Mouse (Mus musculus) megakaryocyte, adult 5-6 weeks (primary cell): ENCODE data around the gene Tmem53. TPM values are rescaled to one million over a fixed set of nuclear protein-coding genes. Genes with fewer than 3 reads are reported as not detected.

Experiments
- ATAC-seq: 2 replicates; pipeline ENCODE4 v1.8.0; 2016; ENCODE audit warnings: mild to moderate bottlenecking, inconsistent platforms; ENCODE audit not compliant: poor library complexity, severe bottlenecking
- total RNA-seq, 2 experiments: library from RNA; stranded (forward) in 1 of 2; stranded (reverse) in 1 of 2; fragments of 153-499, 151-499 nt in 1 of 2; fragments of 221-1000, 200-1000 nt in 1 of 2; gene quantifications; 2 replicates each; pipeline versions ENCODE4 v1.2.3 to v1.2.4; 2015 to 2017

The Tmem53 gene
- total RNA-seq, 2 experiments from 2014 or later, result 0.33 to 1.5 TPM

DNA sequence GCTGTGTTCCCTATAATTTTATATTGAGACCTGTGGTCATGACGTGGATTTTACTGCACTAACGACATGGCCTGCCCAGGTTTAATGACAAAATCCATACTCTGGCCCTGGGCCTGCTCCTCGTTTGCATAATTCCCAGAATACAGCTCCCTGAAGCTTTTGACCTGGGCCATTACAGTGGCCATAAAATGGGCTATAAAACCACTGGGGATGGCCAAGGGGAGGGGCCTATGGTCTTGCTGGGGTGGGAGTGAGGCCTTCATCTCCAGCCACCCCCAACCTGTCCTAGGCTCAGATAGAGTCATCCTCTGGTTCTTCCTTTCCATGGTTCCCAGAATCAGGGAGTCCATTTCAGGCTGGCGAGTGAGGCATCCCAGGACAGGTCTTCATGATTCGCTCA is 60.1 kb downstream of the Tmem53 start:
- no peak for ATAC-seq

DNA sequence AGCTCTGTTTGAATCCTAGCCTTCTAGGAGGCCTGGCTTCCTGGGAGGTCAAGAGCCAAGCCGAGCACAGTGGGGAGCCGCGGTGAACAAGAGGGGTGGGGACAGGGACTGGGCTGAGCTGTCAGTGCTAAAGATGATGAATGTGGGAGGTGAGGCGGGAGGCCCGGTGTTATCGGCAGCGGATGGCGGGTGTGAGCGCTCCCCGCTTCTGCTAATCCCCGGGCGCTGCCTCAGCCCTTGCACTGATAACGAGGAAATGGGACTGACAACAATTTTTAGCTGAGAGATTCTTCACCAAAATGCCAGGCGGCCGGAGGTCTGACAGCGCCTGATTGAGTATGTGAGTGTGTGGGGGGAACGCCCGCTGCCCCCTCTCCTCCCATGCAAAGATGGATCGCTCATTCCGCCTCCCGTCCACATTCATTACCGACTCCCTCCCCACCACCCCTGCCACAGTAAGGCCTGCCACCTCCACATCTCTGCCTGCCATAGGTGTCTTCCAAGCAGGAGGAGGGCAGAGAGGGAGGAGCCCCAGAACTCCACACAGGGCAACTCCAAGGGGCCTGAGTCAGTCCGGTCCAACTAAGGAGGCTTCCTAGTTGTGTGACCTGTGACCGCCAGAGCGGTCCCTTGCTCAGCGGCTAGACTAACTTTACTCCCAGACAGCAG is 60.8 kb downstream of the Tmem53 start:
- 0 out of 2 replicates have a peak, but pooled peaks have one; percentile 21 for ATAC-seq

DNA sequence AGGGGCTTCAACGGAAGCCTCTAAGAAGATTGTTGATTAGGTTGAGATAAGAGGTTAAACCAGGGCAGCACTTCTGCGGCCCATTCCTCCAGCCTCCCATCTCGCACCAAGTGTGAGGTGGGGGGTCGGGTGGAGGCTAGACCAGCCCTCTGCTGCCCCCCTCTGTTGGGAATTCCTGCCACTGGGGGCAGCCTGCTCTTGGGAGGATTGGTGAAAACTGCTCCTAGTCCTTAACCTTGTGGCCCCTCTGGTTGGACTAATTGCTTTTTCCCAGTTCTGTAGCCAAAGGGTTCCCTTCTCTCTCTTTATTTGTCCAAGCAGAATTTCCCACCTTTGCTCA is 61.3 kb downstream of the Tmem53 start:
- ATAC-seq, result no peak

DNA sequence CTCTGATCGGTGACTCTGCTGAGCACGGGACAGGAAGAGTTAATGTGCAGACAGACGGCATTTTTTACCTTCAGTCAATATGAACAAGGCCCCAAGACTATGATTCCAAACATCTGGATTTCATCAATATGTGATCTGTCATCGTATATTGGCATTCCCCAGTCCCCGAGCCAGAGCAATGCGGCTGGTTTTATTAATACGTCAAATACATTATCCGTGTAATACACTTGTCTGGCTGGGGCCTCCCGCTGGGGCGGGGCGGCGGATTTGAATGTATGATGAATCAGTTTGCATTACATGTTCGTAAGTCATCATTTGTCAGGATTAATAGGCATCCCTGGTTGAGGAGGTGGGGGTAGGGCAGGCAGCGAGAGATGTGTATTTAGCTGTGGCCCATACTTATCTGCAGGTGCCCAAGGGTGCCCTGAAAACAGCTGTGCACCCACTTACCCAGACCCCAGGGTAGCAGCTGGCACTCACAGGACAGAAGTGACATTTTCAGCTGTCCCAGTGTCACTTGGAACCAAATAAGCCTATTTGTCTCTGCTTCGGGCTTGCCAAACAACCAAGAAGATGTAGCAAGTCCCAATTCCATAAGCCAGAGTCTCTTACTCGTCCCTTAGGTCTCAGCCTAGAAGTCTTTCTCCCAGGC is 63.2 kb downstream of the Tmem53 start:
- ATAC-seq, result no peak

DNA sequence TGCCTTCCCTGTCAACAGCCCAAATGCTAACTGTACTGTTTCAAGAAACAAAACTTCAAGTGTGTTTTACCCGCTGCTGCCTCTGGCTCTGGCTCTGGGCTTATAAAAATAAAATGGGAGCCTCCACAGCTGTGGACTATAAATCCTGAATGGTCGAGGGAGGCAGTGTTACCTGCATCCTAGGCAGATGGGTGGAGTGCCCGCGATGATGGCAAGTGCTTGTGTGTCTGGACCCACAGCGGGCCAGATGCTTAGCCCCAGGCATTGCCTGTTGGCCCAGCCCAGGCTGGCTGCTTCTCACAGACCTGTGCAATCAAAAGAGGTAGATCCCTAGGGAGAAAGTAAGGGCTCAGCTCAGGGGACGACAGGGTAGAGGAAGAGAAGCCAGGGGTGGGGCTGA is 65.0 kb downstream of the Tmem53 start:
- ATAC-seq, result no peak

DNA sequence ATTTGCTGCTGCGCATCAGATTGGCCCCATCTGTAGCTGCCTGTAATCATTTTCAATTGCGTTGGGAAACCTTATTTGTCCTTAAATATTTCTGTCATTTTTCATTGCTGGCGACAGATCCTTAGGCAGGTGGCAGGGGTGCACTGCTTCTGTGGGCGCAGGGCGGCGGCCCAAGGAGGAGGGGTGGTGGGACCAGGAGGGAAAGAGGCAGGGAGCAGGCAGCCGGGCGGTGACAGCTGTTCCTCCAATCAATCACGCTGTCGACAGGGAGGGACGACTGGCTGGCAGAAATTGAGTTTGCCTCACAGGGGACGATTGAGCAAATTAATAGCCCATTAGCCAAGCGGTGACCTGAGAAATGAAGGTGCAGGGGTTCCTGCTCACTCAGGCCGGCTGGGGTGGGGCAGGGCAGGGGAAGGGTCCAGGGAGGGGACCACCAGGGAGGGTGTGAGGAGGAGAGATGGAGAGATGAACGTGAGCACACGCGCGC is 66.0 kb downstream of the Tmem53 start:
- ATAC-seq, result no peak

Other genes starting within 250 kb of the Tmem53 start
- gene Eif2b3, start 232.5 kb upstream of the Tmem53 start, total RNA-seq (2015), result 10.9 and 18.2 TPM in 2 replicates
- 11.3 and 20.2 TPM in 2 replicates for gene Eif2b3, start 232.5 kb upstream of the Tmem53 start, total RNA-seq (2017)
- 0.13 and 0.34 TPM in 2 replicates for gene Ptch2, start 155.9 kb upstream of the Tmem53 start, total RNA-seq (2015)
- 0.08 and 0.11 TPM in 2 replicates for gene Ptch2, start 155.9 kb upstream of the Tmem53 start, total RNA-seq (2017)
- 5.3 and 5.9 TPM in 2 replicates for gene Btbd19, start 126.2 kb upstream of the Tmem53 start, total RNA-seq (2015)
- gene Btbd19, start 126.2 kb upstream of the Tmem53 start, total RNA-seq (2017), result 10.4 and 11.1 TPM in 2 replicates
- gene Tctex1d4, start 125.2 kb upstream of the Tmem53 start, total RNA-seq (2015), result 2.1 TPM in 1 of 2 replicates, not detected in the other
- 0.53 and 2.8 TPM in 2 replicates for gene Tctex1d4, start 125.2 kb upstream of the Tmem53 start, total RNA-seq (2017)
- 4.9 and 6.2 TPM in 2 replicates for gene Plk3, start 118.0 kb upstream of the Tmem53 start, total RNA-seq (2015)
- 3.0 and 4.2 TPM in 2 replicates for gene Plk3, start 118.0 kb upstream of the Tmem53 start, total RNA-seq (2017)
- gene Rps8, start 95.7 kb upstream of the Tmem53 start, total RNA-seq (2015), result 2,618 and 2,625 TPM in 2 replicates
- 984 and 1,065 TPM in 2 replicates for gene Rps8, start 95.7 kb upstream of the Tmem53 start, total RNA-seq (2017)
- 30.3 and 30.4 TPM in 2 replicates for gene Kif2c, start 69.3 kb upstream of the Tmem53 start, total RNA-seq (2015)
- 44.9 and 50.4 TPM in 2 replicates for gene Kif2c, start 69.3 kb upstream of the Tmem53 start, total RNA-seq (2017)
- gene Armh1, start 174 bp downstream of the Tmem53 start, total RNA-seq (2015), result 0.36 TPM in 1 of 2 replicates, not detected in the other
- gene Armh1, start 174 bp downstream of the Tmem53 start, total RNA-seq (2017), result not detected in 2 replicates
- gene Rnf220, start 245.1 kb downstream of the Tmem53 start, total RNA-seq (2015), result 38.7 and 40.6 TPM in 2 replicates
- gene Rnf220, start 245.1 kb downstream of the Tmem53 start, total RNA-seq (2017), result 76.7 and 84.3 TPM in 2 replicates